Mouse (Mus musculus): ENCODE measurements around the gene Rab36.

Gene Rab36

GRCm38 (mm10) chr10:75068624-75069328 lies 31.9 kb downstream of the Rab36 start:
- DNase-seq (ENCODE audit: low spot score in 2 of 2) = no peak

GRCm38 (mm10) chr10:75070281-75070976 lies 33.6 kb downstream of the Rab36 start:
- DNase-seq (ENCODE audit: low spot score in 2 of 2) = no peak

GRCm38 (mm10) chr10:75075665-75076064 lies 38.8 kb downstream of the Rab36 start:
- DNase-seq (ENCODE audit: low spot score in 2 of 2) = no peak

- no peak for DNase-seq (ENCODE audit: low spot score in 2 of 2)
Observed at GRCm38 (mm10) chr10:75078174-75079128, 41.6 kb downstream of the Rab36 start.

GRCm38 (mm10) chr10:75085330-75085729 lies 48.5 kb downstream of the Rab36 start:
- DNase-seq (ENCODE audit: low spot score in 2 of 2) = no peak

- DNase-seq (ENCODE audit: low spot score in 2 of 2) = no peak
Observed at GRCm38 (mm10) chr10:75088471-75088870, 51.6 kb downstream of the Rab36 start.

- DNase-seq (ENCODE audit: low spot score in 2 of 2) = no peak
Observed at GRCm38 (mm10) chr10:75091478-75092152, 54.8 kb downstream of the Rab36 start.

- no peak for DNase-seq (ENCODE audit: low spot score in 2 of 2)
Observed at GRCm38 (mm10) chr10:75093252-75093987, 56.6 kb downstream of the Rab36 start.

- no peak for DNase-seq (ENCODE audit: low spot score in 2 of 2)
Observed at GRCm38 (mm10) chr10:75094338-75094737, 57.5 kb downstream of the Rab36 start.

GRCm38 (mm10) chr10:75095216-75095615 lies 58.4 kb downstream of the Rab36 start:
- no peak for DNase-seq (ENCODE audit: low spot score in 2 of 2)

GRCm38 (mm10) chr10:75098446-75099183 lies 61.8 kb downstream of the Rab36 start:
- DNase-seq (ENCODE audit: low spot score in 2 of 2) = no peak

GRCm38 (mm10) chr10:75100298-75100697 lies 63.4 kb downstream of the Rab36 start:
- no peak for DNase-seq (ENCODE audit: low spot score in 2 of 2)

- DNase-seq (ENCODE audit: low spot score in 2 of 2) = no peak
Observed at GRCm38 (mm10) chr10:75103502-75103901, 66.6 kb downstream of the Rab36 start.

All from urinary bladder, postnatal 4 days (tissue).